Mouse (Mus musculus) lung, embryonic 16.5 days (tissue): ENCODE results near the gene Ar. TPM values are rescaled to one million over a fixed set of nuclear protein-coding genes. Genes with fewer than 3 reads are reported as not detected.

Experiments used
- ATAC-seq: fragments of 200-750 bp; cut with Nextera tagmentation; 2 replicates; pipeline ENCODE4 v1.8.0; 2017; ENCODE audit warnings: low read depth, mild to moderate bottlenecking, moderate library complexity
- H3K27ac ChIP-seq: fragments of 300-500 bp; sonication (generic); 2 replicates; pipeline ENCODE4 v1.5.1; 2014; ENCODE audit warnings: mild to moderate bottlenecking, control low read depth, low read length
- H3K27me3 ChIP-seq: fragments of 300-500 bp; sonication (generic); 2 replicates; pipeline ENCODE4 v1.6.1; 2014; ENCODE audit warnings: low read depth, low read length, mixed read lengths; ENCODE audit not compliant: control insufficient read depth, insufficient read depth
- H3K36me3 ChIP-seq: fragments of 300-500 bp; sonication (generic); 2 replicates; pipeline ENCODE4 v1.6.1; 2014; ENCODE audit warnings: low read length; ENCODE audit not compliant: control insufficient read depth, insufficient read depth
- H3K4me1 ChIP-seq: fragments of 300-500 bp; sonication (generic); replicated peaks from 2 replicates; pipeline ENCODE4 v1.6.1; 2014; ENCODE audit warnings: low read length, mixed read lengths; ENCODE audit not compliant: control insufficient read depth, insufficient read depth
- H3K4me2 ChIP-seq: fragments of 300-500 bp; sonication (generic); 2 replicates; pipeline ENCODE4 v1.6.1; 2014; ENCODE audit warnings: low read depth, low read length, control low read depth
- H3K4me3 ChIP-seq: fragments of 300-500 bp; sonication (generic); 2 replicates; pipeline ENCODE4 v1.5.1; 2014; ENCODE audit warnings: mild to moderate bottlenecking, low read length, control low read depth
- H3K9ac ChIP-seq: fragments of 300-500 bp; sonication (generic); 2 replicates; pipeline ENCODE4 v1.6.1; 2014; ENCODE audit warnings: low read length, control low read depth
- H3K9me3 ChIP-seq: fragments of 300-500 bp; sonication (generic); 2 replicates; pipeline ENCODE4 v1.6.1; 2016; ENCODE audit warnings: low read length; ENCODE audit not compliant: control insufficient read depth
- WGBS: fragments of 180-500 bp; shearing (Covaris S2); extraction: QIAGEN DNeasy Blood & Tissue Kit; methylation state at CpG from one replicate; pipeline ENCODE4 v1.1.7; 2014; 5-methylcytosine and 5-hydroxymethylcytosine counted together
- polyA plus RNA-seq: library from polyadenylated mRNA; unstranded; fragments of >200 nt; fragmentation: Nextera tagmentation; extraction: Ambion mirVana; gene quantifications from 2 replicates; pipeline ENCODE4 v1.2.1, GENCODE M21; 2015

The Ar gene
- polyA plus RNA-seq, 1 experiment from 2014 or later = 0.15 TPM

GRCm38 (mm10) chrX:98248363-98248762, 99.8 kb downstream of the Ar start:
- Histone ChIP-seq H3K4me3 (no peak overlapping the region), H3K9me3 (no peaks in the 10 kb centered on the region), H3K27ac (no peak overlapping the region), H3K4me2 (no peak overlapping the region), H3K9ac (no peak overlapping the region), H3K27me3 (no peaks in the 10 kb centered on the region), H3K4me1 (no peaks in the 10 kb centered on the region), H3K36me3 (no peaks in the 10 kb centered on the region)
- WGBS = 59% methylated on average over 4 of the region's 4 CpGs
- no peak for ATAC-seq

- Histone ChIP-seq H3K9ac (no peak overlapping the region), H3K4me3 (no peak overlapping the region), H3K4me2 (no peak overlapping the region), H3K4me1 (no peaks in the 10 kb centered on the region), H3K9me3 (no peaks in the 10 kb centered on the region), H3K27me3 (no peaks in the 10 kb centered on the region), H3K27ac (no peak overlapping the region), H3K36me3 (no peaks in the 10 kb centered on the region)
- WGBS = 67% methylated on average over 2 of the region's 2 CpGs
- no peak for ATAC-seq
Measured at GRCm38 (mm10) chrX:98259620-98260019, 111.1 kb downstream of the Ar start.

GRCm38 (mm10) chrX:98265755-98266154, 117.2 kb downstream of the Ar start:
- Histone ChIP-seq H3K9me3 (no peaks in the 10 kb centered on the region), H3K27ac (no peak overlapping the region), H3K36me3 (no peaks in the 10 kb centered on the region), H3K4me2 (no peak overlapping the region), H3K27me3 (no peaks in the 10 kb centered on the region), H3K9ac (no peak overlapping the region), H3K4me3 (no peak overlapping the region), H3K4me1 (no peaks in the 10 kb centered on the region)
- 86% methylated on average over 2 of the region's 2 CpGs for WGBS
- no peak for ATAC-seq

GRCm38 (mm10) chrX:98271361-98271760, 122.8 kb downstream of the Ar start:
- Histone ChIP-seq H3K9ac (no peak overlapping the region), H3K4me3 (no peak overlapping the region), H3K4me1 (no peaks in the 10 kb centered on the region), H3K27ac (no peak overlapping the region), H3K4me2 (no peak overlapping the region), H3K36me3 (no peaks in the 10 kb centered on the region), H3K9me3 (no peaks in the 10 kb centered on the region), H3K27me3 (no peaks in the 10 kb centered on the region)
- ATAC-seq = no peak

GRCm38 (mm10) chrX:98291763-98292162, 143.2 kb downstream of the Ar start:
- H3K9ac ChIP-seq = no peak overlapping the region
- no peaks in the 10 kb centered on the region for H3K9me3 ChIP-seq
- ATAC-seq = no peak
- no peaks in the 10 kb centered on the region for H3K4me1 ChIP-seq
- H3K4me2 ChIP-seq = no peak overlapping the region
- H3K4me3 ChIP-seq = no peak overlapping the region
- no peaks in the 10 kb centered on the region for H3K36me3 ChIP-seq
- H3K27me3 ChIP-seq = no peaks in the 10 kb centered on the region
- H3K27ac ChIP-seq = no peak overlapping the region
- WGBS = 48% methylated on average over 1 of the region's 1 CpGs

- Histone ChIP-seq H3K9me3 (no peaks in the 10 kb centered on the region), H3K4me2 (no peak overlapping the region), H3K4me1 (no peaks in the 10 kb centered on the region), H3K9ac (no peak overlapping the region), H3K36me3 (no peaks in the 10 kb centered on the region), H3K27me3 (no peaks in the 10 kb centered on the region), H3K4me3 (no peak overlapping the region), H3K27ac (no peak overlapping the region)
- WGBS = 71% methylated on average over 4 of the region's 4 CpGs
- ATAC-seq = no peak
Measured at GRCm38 (mm10) chrX:98300685-98301084, 152.1 kb downstream of the Ar start.

GRCm38 (mm10) chrX:98301924-98302323, 153.4 kb downstream of the Ar start:
- no peaks in the 10 kb centered on the region for H3K9me3 ChIP-seq
- ATAC-seq = no peak
- no peak overlapping the region for H3K27ac ChIP-seq
- H3K4me1 ChIP-seq = no peaks in the 10 kb centered on the region
- H3K36me3 ChIP-seq = no peaks in the 10 kb centered on the region
- no peak overlapping the region for H3K9ac ChIP-seq
- 53% methylated on average over 2 of the region's 2 CpGs for WGBS
- H3K27me3 ChIP-seq = no peaks in the 10 kb centered on the region
- H3K4me2 ChIP-seq = no peak overlapping the region
- no peak overlapping the region for H3K4me3 ChIP-seq

- no peak for ATAC-seq
- H3K9me3 ChIP-seq = no peaks in the 10 kb centered on the region
- peaks cover 2% of the 10 kb centered on the region; the same call in 1 of the 2 replicates for H3K27me3 ChIP-seq
- no peak overlapping the region for H3K4me2 ChIP-seq
- H3K36me3 ChIP-seq = no peaks in the 10 kb centered on the region
- H3K27ac ChIP-seq = no peak overlapping the region
- H3K9ac ChIP-seq = no peak overlapping the region
- no peaks in the 10 kb centered on the region for H3K4me1 ChIP-seq
- WGBS = 78% methylated on average over 3 of the region's 3 CpGs
- H3K4me3 ChIP-seq = no peak overlapping the region
Measured at GRCm38 (mm10) chrX:98315961-98316360, 167.4 kb downstream of the Ar start.

- no peak for ATAC-seq
- Histone ChIP-seq H3K36me3 (no peaks in the 10 kb centered on the region), H3K9me3 (no peaks in the 10 kb centered on the region), H3K4me1 (no peaks in the 10 kb centered on the region), H3K27ac (no peak overlapping the region), H3K4me2 (no peak overlapping the region), H3K4me3 (no peak overlapping the region), H3K9ac (no peak overlapping the region), H3K27me3 (peaks cover 2% of the 10 kb centered on the region; the same call in 1 of the 2 replicates)
Measured at GRCm38 (mm10) chrX:98317483-98317882, 168.9 kb downstream of the Ar start.

- WGBS = 66% methylated on average over 2 of the region's 2 CpGs
- no peaks in the 10 kb centered on the region for H3K9me3 ChIP-seq
- H3K4me3 ChIP-seq = no peak overlapping the region
- H3K4me1 ChIP-seq = no peaks in the 10 kb centered on the region
- H3K36me3 ChIP-seq = no peaks in the 10 kb centered on the region
- no peak overlapping the region for H3K9ac ChIP-seq
- no peak overlapping the region for H3K27ac ChIP-seq
- peaks cover 2% of the 10 kb centered on the region for H3K27me3 ChIP-seq
- no peak overlapping the region for H3K4me2 ChIP-seq
- no peak for ATAC-seq
Measured at GRCm38 (mm10) chrX:98323105-98323504, 174.5 kb downstream of the Ar start.
